Mouse (Mus musculus) gastrocnemius, adult 18-20 months (tissue): ENCODE data around the gene Map2k6. TPM values are rescaled to one million over a fixed set of nuclear protein-coding genes. Genes with fewer than 3 reads are reported as not detected.
A peak's percentile ranks its signal among the peaks of the same experiment; 100 is the strongest.

Experiments
- DNase-seq: peaks from one replicate; pipeline ENCODE4 v3.0.0; 2021; ENCODE audit warnings: low spot score
- total RNA-seq, 2 experiments: library from RNA; stranded (reverse); gene quantifications; 2 replicates each; pipeline ENCODE4 v1.2.3; 2021

Map2k6 gene
- total RNA-seq, 2 experiments from 2014 or later = 39.2 to 49.0 TPM

DNA sequence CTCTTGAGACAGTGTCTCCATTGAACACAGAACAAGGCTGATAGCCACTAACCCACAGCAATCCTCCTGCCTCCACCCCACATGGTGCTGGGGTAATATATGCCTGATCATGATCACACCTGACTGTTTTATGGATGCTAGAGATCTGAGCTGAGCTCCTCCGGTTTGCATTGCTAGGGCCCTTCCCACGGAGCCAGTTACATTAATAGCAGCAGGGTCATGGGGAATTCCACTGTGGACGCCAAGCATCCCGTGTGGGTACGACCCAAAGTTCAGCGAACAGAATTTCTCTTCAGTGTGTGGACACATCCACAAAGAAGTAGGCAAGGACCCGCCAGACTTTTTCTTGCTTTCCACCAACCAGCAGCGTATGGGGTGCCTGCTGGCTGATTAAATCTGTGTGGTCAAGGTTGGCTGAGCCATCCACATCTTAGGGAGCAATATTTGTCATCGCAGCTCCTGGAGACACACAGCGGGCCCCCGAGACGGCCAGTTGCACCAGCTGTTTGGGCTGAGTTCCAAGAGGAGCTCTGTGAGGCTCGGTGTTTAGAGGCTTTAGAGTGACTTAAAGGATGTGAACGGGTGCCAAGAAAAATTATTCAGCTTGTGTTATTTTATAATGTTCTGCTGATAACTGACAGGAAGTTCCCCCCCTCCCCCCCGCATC is 51.3 kb downstream of the Map2k6 start:
- peak; percentile 62 for DNase-seq

DNA sequence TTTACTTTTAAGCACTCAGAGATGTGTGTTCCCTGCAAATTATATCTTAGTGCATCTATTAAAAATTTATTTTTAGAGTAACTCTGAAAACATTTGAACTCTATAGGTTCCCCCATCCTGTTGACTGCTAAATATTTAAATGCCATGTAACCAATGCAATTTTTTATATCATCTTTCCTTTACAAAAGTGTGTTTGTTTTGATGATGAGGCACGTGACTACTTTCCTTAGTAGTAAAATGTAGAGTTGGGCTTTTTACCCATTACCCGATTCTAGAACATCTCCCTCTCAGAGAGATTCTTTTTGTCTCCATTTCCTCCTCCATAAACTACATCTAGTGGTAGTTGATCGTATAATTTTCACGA is 51.8 kb downstream of the Map2k6 start:
- no peak for DNase-seq

DNA sequence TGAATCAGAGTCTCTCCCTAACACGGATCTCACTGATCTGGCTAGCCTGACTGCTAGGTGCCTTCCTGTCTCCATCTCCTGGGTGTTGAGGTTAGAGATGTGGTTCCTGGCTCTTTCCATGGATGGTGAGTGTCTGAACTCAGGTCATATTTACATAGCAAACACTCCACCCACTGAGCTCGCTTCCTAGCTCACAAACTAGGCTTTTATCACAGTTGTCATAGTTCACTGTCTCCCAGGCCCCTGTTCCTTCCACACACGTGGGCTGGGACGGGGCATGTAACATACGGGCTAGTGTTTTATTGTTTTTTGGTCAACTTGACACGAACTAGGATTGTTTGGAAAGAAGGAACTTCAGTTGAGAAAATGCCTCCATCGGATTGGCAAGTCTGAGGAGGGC is 52.7 kb downstream of the Map2k6 start:
- no peak for DNase-seq

DNA sequence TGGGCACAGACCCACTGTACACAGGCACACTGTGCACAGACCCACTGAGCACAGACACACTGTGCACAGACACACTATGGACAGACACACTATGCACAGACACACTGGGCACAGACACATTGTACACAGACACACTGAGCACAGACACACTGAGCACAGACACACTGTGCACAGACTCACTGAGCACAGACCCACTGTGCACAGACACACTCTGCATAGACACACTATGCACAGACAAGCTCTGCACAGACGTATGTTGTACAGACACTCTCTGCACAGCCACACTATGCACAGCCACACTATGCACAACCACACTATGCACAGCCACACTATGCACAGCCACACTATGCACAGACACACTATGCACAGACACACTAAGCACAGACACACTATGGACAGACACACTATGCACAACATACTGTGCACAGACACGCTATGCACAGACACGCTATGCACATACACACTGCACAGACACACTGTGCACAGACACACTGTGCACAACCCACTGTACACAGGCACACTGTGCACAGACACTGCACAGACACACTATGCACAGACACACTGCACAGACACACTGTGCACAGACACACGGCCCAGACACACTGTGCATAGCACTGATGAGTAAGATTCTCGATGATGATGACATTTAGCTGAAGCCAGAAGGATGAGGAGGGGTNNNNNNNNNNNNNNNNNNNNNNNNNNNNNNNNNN is 54.7 kb downstream of the Map2k6 start:
- no peak for DNase-seq

DNA sequence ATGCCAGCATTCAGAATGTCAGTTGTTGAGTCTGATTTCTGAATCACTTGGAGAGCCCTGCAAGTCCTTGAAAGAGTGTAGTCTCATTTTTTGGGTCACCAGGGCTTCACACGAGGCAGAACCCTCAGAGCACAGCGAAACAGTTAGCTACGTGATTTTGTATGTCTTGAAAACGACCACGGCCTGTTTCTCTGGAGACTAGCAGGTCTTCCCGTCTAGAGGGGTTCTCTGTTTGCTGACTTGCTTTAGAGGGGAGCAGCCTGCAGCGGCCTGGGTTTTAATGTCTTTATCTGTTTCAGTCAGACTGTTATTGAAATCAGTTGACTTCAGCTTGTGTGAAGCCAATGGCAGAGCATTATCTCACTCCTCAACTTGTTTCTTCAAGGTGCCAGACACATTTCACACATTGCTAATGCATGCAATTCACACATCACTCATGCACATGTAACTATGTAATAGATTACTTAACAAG is 58.6 kb downstream of the Map2k6 start:
- DNase-seq = no peak

DNA sequence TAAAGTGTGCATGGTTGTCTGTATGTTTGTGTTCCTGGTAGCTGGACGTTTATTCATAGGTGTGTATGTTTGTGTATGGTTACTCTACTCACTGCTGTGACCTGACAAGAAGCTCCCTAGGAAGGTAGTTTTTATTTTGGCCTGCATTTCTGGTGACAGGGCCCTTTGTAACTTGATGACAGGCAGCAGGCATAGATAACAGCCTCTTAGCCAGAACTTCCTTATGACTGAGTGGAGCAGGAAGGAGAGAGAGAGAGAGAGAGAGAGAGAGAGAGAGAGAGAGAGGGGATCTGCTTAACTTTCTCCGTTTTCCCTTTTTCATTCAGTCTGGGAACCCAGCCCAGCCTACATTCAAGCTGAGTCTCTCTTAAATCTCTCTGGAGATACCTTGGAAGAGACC is 61.6 kb downstream of the Map2k6 start:
- no peak for DNase-seq

DNA sequence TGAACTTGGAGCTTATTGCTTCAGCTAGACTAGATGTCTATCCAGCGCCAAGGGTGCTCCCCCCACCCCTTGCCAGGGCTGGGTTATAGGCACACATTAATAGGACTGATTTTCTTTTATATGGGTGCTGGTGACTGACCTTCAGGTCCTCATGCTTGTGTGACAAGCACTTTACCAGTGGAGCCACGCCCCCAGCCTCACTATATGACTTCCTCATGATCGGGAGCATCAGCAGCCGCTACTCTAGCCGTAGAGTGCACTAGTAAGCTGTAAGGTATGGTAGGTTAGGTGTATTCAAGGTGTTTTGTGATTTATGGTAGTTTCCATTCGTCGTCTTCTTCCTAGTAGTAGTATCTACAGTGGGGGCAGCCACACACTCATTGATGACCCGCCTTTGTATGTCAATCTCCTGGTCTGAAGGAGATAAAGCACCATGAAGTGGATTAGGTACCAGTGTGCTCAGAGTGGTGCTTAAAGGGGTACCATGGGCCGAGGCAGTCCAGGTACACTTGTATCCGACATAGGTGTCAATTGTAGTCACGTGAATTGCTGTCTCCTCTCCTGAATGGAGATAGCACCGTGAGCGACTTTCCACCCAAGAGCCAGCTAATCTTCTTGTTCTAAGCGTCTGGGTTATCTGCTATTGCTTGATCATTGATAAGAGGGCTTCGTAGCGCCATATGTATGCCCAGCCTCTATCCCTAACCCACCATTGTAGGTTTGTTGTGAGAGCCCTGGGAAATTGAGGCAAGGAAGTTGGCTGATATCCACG is 62.8 kb downstream of the Map2k6 start:
- DNase-seq = no peak

DNA sequence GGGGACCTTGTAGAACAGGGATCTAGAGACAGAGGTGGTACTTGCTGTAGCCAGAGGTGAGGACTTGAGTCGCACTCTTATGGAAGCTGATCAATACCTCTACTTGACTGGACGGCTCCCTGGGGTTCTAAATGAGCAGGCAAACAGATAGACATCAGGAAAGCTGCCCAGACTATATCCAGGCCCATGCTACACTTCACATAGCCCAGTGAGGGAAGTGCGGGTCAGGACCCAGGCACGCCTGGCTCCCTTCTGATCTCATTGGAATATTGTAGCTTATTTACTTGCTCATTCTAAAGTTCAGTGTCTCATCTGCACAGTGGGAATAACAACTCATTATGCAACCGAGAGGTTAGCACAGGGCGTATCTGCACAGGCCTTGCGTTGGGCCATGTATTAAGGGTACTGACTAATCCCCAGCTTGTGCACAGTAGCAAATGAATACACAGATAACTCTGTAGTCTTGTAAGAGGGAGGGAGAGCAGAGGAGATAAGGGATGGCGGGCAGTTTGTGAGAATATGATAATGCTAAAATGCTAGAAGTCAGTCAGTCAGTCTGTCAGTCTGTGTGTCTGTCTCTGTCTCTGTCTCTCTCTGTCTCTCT is 64.2 kb downstream of the Map2k6 start:
- DNase-seq = no peak

DNA sequence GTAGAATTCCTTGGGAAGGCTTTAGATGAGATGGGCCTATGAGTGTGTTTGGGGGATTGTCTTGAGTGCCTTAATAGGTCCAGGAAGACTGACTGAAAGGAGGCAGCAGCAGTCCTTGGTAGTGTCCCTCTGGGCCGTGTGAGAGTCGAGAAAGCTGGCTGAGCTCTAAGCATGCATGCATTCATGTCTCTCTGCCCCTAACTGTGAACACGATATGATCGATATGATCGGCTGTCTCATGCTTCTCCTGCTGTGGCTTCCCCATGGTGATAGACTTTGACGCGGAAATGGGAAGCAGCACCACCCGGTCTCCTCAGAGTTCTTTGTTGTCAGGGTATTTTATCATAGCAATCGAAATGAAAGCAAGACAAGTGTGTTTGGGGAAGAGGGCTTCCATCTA is 64.9 kb downstream of the Map2k6 start:
- no peak for DNase-seq

DNA sequence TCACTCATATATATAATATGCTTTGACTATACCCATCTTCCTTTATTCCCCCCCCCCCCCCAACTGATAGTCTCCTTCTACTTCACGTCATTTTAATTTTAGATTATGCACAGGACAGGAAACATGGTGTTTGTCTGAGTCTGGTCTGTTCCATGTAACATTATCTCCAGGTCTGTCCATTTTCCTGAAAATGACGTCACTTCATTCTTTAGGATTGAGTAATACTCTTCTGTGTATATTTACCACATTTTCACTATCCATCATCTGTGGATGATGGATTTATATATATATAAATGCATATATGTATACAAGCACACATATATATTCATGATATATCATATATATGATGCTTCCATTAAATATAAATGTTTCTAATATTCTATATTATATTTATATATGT is 70.1 kb downstream of the Map2k6 start:
- DNase-seq = no peak

DNA sequence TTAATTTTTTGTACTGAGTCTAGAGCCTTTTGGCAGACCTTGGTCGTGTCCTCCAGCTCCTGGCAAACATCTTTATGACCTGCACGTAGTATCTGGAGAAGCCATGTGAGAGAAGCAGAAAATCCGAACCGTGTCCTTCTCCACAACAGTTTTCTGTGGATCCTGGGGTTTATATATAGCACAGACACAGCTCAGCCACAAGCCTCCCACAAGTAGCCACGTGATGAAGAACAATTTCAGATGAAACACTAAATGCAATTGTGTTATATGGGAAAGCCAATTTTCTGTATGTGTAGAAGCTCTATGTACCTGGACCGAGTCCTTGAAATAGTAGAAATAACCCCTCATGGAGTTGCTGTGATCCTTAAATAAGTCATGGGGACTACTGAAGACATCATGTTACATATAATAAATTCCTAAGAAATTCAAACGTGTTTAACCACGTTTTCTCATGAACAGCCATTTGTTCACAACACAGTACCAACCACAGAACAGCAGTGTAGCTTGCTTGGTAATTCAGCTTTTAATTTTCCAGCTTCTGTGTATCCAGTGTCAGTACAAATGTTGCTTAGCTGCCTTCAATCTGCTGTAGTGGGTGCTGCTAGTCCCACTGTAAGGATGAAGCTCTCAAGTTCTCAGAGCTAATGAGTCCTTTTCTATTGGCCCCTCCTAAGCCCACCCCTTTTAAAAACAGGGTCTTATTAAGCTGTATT is 71.8 kb downstream of the Map2k6 start:
- DNase-seq = no peak

DNA sequence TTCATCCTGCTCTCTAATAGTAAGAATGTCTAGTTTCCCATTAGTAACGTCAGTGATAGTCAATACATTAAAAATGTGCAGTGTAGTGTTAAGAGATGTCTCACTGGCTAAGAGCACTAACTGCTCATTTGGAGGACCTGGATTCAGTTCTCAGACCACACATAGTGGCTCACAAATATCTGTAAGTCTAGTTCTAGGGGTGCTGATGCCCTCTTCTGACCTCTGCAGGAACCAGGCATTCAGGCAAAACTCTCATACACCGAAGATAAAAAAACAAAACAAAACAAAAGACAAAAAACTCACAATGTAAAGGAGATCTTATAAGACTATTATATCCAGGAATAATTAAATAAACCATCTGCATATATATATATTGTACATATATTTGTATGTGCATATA is 72.4 kb downstream of the Map2k6 start:
- DNase-seq = no peak

DNA sequence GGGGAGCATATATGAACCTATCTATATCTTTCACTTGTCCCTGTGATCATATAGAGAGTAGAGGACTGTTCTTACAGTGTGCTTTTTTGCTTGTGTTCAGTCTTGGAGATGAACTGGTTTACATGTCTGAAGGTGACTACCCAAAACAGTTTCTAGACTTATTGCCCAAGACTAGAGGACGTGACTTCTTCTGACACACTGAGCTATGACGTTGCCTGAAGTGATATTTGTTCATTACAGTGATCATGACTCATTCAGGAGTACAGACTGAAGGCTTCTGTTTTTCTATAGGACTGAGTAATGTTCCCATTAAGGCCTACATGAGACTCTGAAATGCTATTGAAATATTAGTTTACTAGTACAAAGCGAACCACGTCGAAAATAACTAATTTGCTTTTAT is 73.2 kb downstream of the Map2k6 start:
- DNase-seq = no peak

DNA sequence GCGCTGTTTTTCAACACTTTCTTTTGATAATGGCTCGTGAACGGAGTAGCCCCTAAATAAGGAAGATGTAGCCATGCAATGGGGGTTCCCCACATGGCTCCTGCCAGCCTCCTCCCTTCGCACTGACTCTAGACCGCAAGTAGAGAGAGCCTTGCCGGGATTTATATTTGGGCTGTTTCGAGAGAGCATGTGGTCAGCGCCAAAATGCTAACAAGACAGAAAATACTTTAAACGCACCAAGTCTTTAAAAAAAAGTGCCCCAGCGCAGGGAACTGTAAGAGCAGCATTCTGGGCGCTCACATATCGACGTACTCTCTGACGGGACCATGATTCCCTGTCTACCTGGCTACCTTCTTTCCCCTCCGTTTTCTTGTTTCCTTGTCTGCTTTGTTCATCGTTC is 74.6 kb downstream of the Map2k6 start:
- DNase-seq = no peak

DNA sequence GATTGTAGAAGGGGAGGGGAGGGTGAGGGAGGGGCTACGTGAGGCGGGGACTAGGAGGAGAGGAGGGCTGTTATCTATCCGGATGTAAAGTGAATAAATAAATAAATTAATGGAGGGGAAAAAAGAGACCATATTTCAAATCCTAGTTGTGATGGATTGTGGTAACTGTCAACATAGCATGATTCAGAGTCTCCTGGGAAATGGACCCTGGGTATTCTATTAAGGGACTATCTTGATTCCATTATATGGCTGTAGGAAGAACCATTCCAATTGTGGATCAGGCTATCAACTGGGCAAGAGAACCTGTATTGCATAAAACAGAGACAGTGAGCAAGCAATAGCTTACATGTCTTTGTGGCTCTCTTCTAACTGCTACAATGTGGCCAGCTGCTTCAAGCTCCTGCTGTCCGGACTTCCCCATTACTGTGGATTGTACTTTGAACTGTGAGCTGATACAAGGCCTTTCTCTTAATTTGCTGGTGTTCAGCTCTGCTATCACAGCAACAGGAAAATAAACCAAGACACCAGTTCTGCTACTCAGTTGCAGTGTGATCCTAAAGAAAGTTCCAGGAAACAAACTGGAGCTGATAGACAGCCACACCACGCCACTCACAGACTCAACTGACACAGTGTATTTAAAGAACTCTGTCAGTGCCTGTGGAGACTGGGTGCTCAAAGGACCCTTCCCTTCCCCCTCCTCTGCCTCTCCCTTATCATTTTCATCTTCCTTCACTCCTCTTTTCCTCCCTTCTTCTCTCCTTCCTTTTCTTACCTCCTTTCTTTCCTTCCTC is 77.6 kb downstream of the Map2k6 start:
- DNase-seq = no peak

DNA sequence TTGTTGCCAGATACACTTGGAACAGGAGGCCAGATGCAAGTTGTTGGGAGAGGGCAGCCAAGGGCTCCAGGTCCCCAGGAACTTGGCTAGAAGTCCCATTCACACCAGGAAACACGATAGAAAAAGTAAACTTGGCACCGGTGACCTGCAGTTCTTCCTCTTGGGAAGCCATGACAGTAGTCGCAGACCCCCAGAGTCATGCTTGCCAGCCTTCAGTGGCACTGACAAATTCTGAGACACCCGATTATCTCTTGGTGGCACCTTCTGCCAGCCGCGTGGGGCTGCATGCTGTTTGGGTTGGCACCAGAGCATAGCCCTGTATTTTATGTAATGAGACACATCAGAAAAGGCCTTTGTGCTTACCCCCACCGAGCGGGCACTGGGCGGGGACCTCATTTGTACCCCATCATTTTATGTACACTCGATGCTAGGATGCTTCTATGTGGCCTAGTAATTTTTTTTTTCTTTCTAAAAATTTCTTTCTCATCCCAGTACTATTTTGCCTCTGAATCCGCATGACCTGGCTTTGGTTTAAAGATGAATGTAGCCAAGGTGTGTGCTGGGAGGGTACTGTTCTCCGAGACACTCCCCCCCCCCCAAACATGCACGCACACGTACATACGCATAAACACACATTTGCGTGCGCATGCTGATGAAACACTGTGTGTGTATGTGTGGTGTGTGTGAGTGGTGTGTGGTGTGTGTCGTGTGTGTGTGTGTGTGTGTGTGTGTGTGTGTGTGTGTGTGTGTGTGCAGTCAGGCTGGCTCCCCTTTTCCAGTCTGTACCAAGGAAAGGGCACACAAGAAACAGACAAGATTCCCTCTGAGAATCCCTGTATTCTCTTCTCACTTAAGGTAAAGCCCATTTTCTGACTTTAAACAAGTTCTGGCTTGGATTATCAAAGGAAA is 79.3 kb downstream of the Map2k6 start:
- no peak for DNase-seq

DNA sequence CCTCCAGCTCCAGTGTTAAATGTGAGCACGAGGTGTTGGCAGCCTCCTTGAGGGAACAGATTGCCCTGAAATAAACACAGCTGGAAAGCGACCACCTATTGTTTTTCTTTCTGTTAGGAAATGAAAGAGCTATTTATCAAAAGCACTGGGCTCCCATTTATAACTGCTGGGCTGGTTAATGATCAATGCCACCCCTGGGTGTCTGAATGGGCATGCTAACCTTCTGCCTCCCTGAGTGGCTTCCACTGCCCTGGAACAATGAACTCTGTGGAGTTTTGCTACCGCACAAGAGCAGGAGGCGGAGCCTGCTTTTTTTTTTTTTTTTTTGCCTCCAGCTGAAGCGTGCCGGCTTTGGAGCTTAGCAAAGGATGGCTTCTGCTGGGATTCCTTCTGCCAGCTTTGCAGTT is 80.1 kb downstream of the Map2k6 start:
- DNase-seq = no peak

DNA sequence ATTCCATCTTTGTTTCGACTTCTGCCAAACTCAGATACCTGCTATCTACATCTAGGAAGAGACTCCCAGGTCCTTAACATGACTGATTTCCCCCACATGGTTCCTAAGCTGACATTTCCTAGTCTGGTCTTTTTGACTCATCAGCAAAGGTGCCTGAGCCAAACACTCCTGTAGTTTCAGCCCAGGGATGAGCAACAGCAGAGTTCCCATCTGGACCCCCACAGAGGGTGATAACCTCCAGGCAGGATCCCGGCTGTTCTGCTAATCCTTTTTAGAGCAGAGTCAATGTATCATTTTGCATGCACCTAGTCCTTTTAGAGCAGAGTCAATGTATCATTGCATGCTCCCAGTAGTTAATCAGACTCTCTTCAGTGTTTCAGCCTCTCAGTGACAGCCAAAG is 82.5 kb downstream of the Map2k6 start:
- no peak for DNase-seq

DNA sequence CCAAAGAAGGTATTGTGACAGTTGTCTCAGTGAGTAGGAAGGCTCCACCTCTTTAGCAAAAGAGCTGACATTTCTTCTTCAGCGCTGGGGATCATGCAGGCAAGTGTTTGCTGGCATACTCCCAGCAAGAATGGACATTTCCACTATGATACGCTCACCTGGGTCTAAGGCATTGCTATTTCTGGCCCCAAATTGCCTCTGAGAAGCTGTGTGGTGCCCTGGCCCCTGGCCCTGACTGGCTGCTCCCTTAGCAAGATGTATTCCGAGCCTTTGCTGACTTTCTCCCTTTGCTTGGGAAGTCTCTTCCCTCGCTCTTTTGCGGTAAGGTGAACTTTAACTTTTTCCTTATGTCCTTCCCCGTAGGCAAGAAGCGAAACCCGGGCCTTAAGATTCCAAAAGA is 83.3 kb downstream of the Map2k6 start:
- DNase-seq = no peak

DNA sequence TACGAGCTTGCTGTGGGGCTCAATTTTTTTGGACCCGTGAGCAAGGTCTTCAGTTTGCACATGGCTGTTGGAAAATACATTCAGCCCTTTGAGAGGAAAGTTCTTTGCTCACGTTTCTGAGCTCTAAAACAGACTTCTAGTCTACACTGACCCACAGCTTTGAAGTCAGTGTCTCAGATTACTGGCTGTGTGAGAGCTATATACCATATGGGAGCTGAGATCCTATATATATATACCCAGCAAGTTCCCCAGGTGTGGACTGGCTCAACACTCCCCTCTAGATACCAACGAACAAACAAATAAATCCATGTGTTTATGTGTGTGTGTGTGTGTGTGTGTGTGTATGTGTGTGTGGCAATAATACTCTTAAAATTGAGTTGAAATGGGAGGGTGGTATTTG is 83.7 kb downstream of the Map2k6 start:
- DNase-seq = no peak
